Mouse (Mus musculus) cerebellum, adult 2 months (tissue): ENCODE data around the gene Atad5.

Experiments
- CTCF ChIP-seq: fragments of 200-500 bp; IDR thresholded peaks from 2 replicates; pipeline ENCODE4 v1.5.1; 2011; ENCODE audit warnings: low read depth, mild to moderate bottlenecking, control low read depth, low read length, moderate library complexity, borderline replicate concordance; ENCODE audit not compliant: insufficient read depth
- POLR2A ChIP-seq: fragments of 200-500 bp; IDR thresholded peaks from 2 replicates; pipeline ENCODE4 v1.6.1; 2011; ENCODE audit warnings: low read length, control low read depth, borderline replicate concordance; ENCODE audit not compliant: insufficient read depth

GRCm38 (mm10) chr11:80155961-80156360, 66.8 kb downstream of the Atad5 start:
- TF ChIP-seq POLR2A, result no peak
- no peak for TF ChIP-seq CTCF
